Mouse (Mus musculus): Measurements from ENCODE around the gene Polr3b.

The Polr3b gene

GRCm38 (mm10) chr10:84772380-84773130, 150.5 kb downstream of the Polr3b start:
- DNase-seq: peak; percentile 35 to 41

- DNase-seq: no peak
These were observed 151.8 kb downstream of the Polr3b start for GRCm38 (mm10) chr10:84773889-84774288.

- no peak for DNase-seq
These were observed 152.5 kb downstream of the Polr3b start for GRCm38 (mm10) chr10:84774573-84774972.
